Mouse (Mus musculus) lung, embryonic 15.5 days (tissue): Measurements from ENCODE around the gene Asb4. TPM values are rescaled to one million over a fixed set of nuclear protein-coding genes. Genes with fewer than 3 reads are reported as not detected.
"Not testable (repeated sequence)": the region's sequence is repeated elsewhere in the genome, so short reads cannot be mapped to it uniquely, and the experiment has no call there.

Experiments used
- ATAC-seq: fragments of 200-750 bp; cut with Nextera tagmentation; 2 replicates; pipeline ENCODE4 v1.8.0; 2017; ENCODE audit warnings: moderate number of reproducible peaks, borderline replicate concordance; ENCODE audit not compliant: low FRiP score, low TSS enrichment; ENCODE audit errors: extremely low read depth
- H3K27ac ChIP-seq: fragments of 300-500 bp; sonication (generic); 2 replicates; pipeline ENCODE4 v1.5.1; 2015; ENCODE audit warnings: moderate library complexity, mild to moderate bottlenecking, inconsistent platforms
- H3K27me3 ChIP-seq: fragments of 300-500 bp; sonication (generic); 2 replicates; pipeline ENCODE4 v1.6.1; 2015; ENCODE audit warnings: inconsistent platforms
- H3K36me3 ChIP-seq: fragments of 300-500 bp; sonication (generic); 2 replicates; pipeline ENCODE4 v1.6.1; 2015; ENCODE audit warnings: inconsistent platforms
- H3K4me1 ChIP-seq: fragments of 300-500 bp; sonication (generic); 2 replicates; pipeline ENCODE4 v1.6.1; 2015; ENCODE audit warnings: inconsistent platforms
- H3K4me2 ChIP-seq: fragments of 300-500 bp; sonication (generic); 2 replicates; pipeline ENCODE4 v1.6.1; 2015; ENCODE audit warnings: inconsistent platforms, mild to moderate bottlenecking, moderate library complexity
- H3K4me3 ChIP-seq: fragments of 300-500 bp; sonication (generic); 2 replicates; pipeline ENCODE4 v1.5.1; 2015; ENCODE audit warnings: mild to moderate bottlenecking, inconsistent platforms
- H3K9ac ChIP-seq: fragments of 300-500 bp; sonication (generic); 2 replicates; pipeline ENCODE4 v1.6.1; 2015; ENCODE audit warnings: inconsistent platforms
- H3K9me3 ChIP-seq: fragments of 300-500 bp; sonication (generic); 2 replicates; pipeline ENCODE4 v1.6.1; 2016; ENCODE audit warnings: inconsistent platforms
- WGBS: fragments of 180-500 bp; shearing (Covaris S2); methylation state at CpG from one replicate; pipeline ENCODE4 v1.1.7; 2015; 5-methylcytosine and 5-hydroxymethylcytosine counted together
- polyA plus RNA-seq: library from polyadenylated mRNA; unstranded; fragments of >200 nt; fragmentation: Nextera tagmentation; extraction: Ambion mirVana; gene quantifications from 2 replicates; pipeline ENCODE4 v1.2.1, GENCODE M21; 2015

Gene Asb4
- 7.3 and 8.2 TPM in 2 replicates for polyA plus RNA-seq

DNA sequence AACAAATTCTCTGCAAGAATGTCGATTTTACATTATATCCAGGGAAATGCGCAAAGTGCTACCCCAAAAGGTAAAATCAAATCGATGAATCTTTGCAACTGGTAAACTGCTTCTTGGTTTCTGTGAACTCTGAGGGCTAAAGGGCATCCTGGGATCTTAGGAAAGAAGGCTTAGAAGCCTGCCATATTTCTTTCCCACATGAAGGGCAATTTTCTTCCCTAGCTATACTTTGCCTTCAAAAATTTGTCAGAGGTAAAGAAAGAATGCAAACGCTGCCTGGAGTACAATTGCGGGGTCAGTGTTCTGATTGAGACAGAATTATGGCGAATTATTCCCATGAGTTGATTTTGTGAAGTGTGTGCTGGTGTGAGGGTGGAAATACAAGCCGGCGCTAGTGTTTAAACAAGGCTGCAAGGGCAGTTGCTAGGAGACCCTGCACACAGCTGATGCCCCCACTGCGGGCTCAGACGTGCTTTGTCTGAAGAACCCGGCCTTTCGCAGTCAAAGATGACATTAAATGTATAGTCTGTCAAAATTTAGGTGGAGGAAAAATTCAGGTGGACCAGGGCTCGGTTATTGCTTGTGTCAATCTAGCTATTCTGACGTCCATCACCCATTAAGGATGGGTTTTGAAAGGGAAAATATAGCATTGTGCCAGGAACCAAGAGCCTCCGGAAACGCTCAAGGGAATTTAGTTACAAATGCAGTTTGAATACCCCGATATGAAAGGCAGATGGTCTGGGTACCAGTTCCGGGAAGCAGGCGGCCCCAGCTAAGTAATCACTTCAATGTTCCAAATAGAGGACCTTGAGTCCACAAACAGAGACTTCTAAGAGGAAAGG is at the start of gene Asb4:
TSS of gene Asb4 (plus strand) at position 51 of the 842 bp plus-strand sequence.
- peak; percentile 47; the same call in 1 of the 2 replicates for ATAC-seq
- Histone ChIP-seq H3K4me2 (peak within 1 kb of the TSS; percentile 71), H3K27me3 (no peaks in the 10 kb centered on the region), H3K4me1 (peaks cover 26% of the 10 kb centered on the region), H3K4me3 (peak within 1 kb of the TSS; percentile 40), H3K27ac (no peak within 1 kb of the TSS), H3K9me3 (no peaks in the 10 kb centered on the region), H3K36me3 (no peaks in the 10 kb centered on the region), H3K9ac (peak within 1 kb of the TSS; percentile 32; the same call in 1 of the 2 replicates)
- WGBS = 11% methylated on average over 19 of the region's 19 CpGs

DNA sequence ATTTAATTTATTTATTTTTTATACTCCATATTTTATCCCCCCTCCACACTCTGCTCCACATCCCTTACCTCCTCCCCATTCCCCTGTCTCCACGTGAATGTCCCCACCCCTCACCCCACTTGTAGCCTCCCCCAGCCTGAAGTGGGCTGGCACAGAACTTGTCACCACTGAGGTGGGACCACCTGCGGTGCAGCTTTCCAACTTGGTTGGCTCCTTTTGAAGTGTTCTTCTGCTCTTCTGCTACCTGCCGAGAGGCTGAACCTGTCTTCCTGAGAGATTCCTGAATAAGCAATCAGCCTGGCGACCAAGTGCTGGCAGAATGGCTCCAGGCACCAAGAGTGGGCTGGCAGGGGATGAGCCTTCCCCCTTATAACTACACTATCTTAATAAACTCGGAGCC is 49.2 kb upstream of the Asb4 start:
- no peaks in the 10 kb centered on the region for H3K36me3 ChIP-seq
- 50% methylated on average over 5 of the region's 5 CpGs for WGBS
- no peak overlapping the region for H3K4me2 ChIP-seq
- no peak overlapping the region for H3K27ac ChIP-seq
- no peak overlapping the region for H3K4me3 ChIP-seq
- H3K4me1 ChIP-seq = no peaks in the 10 kb centered on the region
- no peak for ATAC-seq
- no peaks in the 10 kb centered on the region for H3K9me3 ChIP-seq
- no peaks in the 10 kb centered on the region for H3K27me3 ChIP-seq
- no peak overlapping the region for H3K9ac ChIP-seq

DNA sequence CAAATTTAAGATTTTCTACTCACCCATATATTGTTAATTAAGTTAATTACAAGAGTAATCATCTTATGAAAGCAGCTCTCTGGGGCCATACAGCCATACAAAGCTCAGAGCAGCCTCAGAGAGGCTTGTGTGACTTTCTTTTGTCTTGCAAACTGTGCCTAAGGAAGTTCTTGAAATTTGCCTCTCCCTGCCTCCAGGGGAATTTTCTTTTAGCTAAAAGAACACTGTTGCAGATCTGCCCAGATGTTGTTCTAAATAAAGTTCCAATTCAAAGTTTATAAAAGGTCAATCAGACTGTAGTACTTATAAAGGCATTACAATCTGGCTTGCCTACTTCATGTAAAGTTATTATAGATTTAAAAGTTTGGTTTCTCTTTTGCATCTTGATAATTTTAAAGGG is 47.2 kb upstream of the Asb4 start:
- not testable (repeated sequence) for H3K9ac ChIP-seq, H3K27me3 ChIP-seq, ATAC-seq, H3K4me3 ChIP-seq, H3K4me1 ChIP-seq, H3K9me3 ChIP-seq, H3K36me3 ChIP-seq, H3K27ac ChIP-seq, H3K4me2 ChIP-seq

DNA sequence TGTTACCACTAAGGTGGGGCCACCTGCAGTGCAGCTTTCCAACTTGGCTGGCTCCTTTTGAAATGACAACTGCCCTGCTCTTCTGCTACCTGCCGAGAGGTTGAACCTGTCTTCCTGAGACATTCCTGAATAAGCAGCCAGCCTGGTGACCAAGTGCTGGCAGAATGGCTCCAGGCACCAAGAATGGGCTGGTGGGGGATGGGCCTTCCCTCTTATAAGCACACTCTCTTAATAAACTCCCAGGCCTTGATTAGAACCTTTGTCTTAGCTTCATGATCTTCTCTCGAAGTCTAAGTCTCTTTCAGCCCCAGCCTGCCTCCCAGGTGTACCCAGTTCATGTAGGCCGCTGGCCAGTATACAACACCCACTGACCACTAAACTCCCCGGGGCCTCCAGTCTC is 44.4 kb upstream of the Asb4 start:
- H3K4me3 ChIP-seq, H3K27me3 ChIP-seq, ATAC-seq, H3K36me3 ChIP-seq, H3K9me3 ChIP-seq, H3K27ac ChIP-seq, H3K9ac ChIP-seq, H3K4me2 ChIP-seq, H3K4me1 ChIP-seq: not testable (repeated sequence)
- WGBS = 90% methylated on average over 4 of the region's 4 CpGs

DNA sequence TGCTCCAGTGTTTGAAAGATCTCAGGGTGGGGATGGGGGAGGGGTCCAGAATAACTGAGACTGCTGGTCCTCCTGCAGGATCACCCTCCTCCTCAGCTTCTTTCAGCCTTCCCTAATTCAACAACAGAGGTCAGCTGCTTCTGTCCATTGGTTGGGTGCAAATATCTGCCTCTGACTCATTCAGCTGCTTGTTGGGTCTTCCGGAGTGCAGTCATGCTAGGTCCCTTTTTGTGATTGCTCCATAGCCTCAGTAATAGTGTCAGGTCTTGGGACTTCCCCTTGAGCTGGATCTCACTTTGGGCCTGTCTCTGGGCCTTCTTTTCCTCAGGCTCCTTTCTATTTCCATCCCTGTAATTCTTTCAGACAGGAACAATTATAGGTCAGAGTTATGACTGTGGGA is 43.9 kb upstream of the Asb4 start:
- H3K9me3 ChIP-seq, H3K27me3 ChIP-seq, H3K9ac ChIP-seq, H3K36me3 ChIP-seq, H3K4me3 ChIP-seq, H3K27ac ChIP-seq, ATAC-seq, H3K4me2 ChIP-seq, H3K4me1 ChIP-seq: not testable (repeated sequence)
- WGBS = 94% methylated on average over 1 of the region's 1 CpGs

GRCm38 (mm10) chr6:5344255-5344654 is 38.9 kb upstream of the Asb4 start:
- H3K4me2 ChIP-seq = no peak overlapping the region
- WGBS = 39% methylated on average over 6 of the region's 6 CpGs

DNA sequence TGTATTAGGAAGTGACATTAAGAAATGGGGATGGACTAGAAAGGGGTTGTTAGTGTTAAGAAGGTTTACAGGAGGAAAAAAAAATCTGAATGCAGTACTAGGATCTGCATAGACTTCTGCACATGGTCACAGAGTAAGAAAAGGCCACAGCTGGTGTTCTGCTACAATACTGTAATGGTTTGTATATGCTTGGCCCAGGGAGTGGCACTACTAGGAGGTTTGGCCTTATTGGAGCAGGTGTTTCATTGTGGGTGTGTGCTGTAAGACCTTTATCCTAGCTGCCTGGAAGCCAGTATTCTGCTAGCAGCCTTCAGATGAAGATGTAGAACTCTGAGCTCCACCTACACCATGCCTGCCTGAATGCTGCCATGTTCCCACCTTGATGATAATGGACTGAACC is 25.3 kb upstream of the Asb4 start:
- Histone ChIP-seq H3K9me3 (no peaks in the 10 kb centered on the region), H3K36me3 (no peaks in the 10 kb centered on the region), H3K27ac (no peak overlapping the region), H3K4me2 (no peak overlapping the region), H3K27me3 (no peaks in the 10 kb centered on the region), H3K9ac (no peak overlapping the region), H3K4me1 (no peaks in the 10 kb centered on the region), H3K4me3 (no peak overlapping the region)
- ATAC-seq = no peak

More at GRCm38 (mm10) chr6:5344255-5344654, 38.9 kb upstream of the Asb4 start:
- Histone ChIP-seq H3K9ac (no peak overlapping the region), H3K27me3 (no peaks in the 10 kb centered on the region), H3K4me3 (no peak overlapping the region), H3K27ac (no peak overlapping the region), H3K4me1 (0 out of 2 replicates have a peak, but pooled peaks cover 2% of the 10 kb centered on the region), H3K9me3 (no peaks in the 10 kb centered on the region), H3K36me3 (no peaks in the 10 kb centered on the region)
- no peak for ATAC-seq

- no peaks in the 10 kb centered on the region for H3K4me1 ChIP-seq
- 82% methylated on average over 5 of the region's 5 CpGs for WGBS
- ATAC-seq = no peak
- H3K9me3 ChIP-seq = no peaks in the 10 kb centered on the region
- no peak overlapping the region for H3K9ac ChIP-seq
- no peak overlapping the region for H3K4me2 ChIP-seq
- H3K27ac ChIP-seq = no peak overlapping the region
- H3K4me3 ChIP-seq = no peak overlapping the region
- no peaks in the 10 kb centered on the region for H3K27me3 ChIP-seq
- no peaks in the 10 kb centered on the region for H3K36me3 ChIP-seq
These were observed 22.8 kb upstream of the Asb4 start for GRCm38 (mm10) chr6:5360402-5360801.

- H3K4me2 ChIP-seq = no peak overlapping the region
- ATAC-seq = no peak
These were observed 21.2 kb upstream of the Asb4 start for GRCm38 (mm10) chr6:5361987-5362386.

DNA sequence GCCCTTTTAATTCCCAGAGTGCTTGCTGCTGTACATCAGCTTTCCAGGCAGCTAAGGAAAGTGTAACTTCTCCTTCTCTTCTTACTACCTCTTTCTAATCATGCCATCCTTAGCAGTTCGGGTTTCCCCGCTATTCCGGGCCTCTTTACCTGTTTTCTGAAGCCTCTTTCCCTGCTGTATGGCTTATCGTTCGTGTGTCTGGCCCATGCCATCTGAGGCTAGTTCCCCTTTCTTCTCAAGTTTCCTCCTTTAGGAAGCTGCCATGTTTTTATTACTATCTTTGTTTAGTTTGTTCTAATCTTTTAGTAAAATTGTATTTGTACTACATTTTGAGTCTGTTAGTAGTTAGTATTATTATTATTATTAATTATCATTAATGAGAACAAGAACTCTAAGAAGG is 17.3 kb upstream of the Asb4 start:
- Histone ChIP-seq H3K36me3 (no peaks in the 10 kb centered on the region), H3K27ac (no peak overlapping the region), H3K9ac (no peak overlapping the region), H3K4me1 (no peaks in the 10 kb centered on the region), H3K4me3 (no peak overlapping the region), H3K27me3 (no peaks in the 10 kb centered on the region), H3K9me3 (no peaks in the 10 kb centered on the region), H3K4me2 (no peak overlapping the region)
- 84% methylated on average over 5 of the region's 5 CpGs for WGBS
- ATAC-seq = no peak

More at GRCm38 (mm10) chr6:5361987-5362386, 21.2 kb upstream of the Asb4 start:
- Histone ChIP-seq H3K27ac (no peak overlapping the region), H3K9ac (no peak overlapping the region), H3K9me3 (no peaks in the 10 kb centered on the region), H3K4me1 (no peaks in the 10 kb centered on the region), H3K27me3 (no peaks in the 10 kb centered on the region), H3K4me3 (no peak overlapping the region), H3K36me3 (no peaks in the 10 kb centered on the region)
- WGBS = 74% methylated on average over 6 of the region's 6 CpGs

- Histone ChIP-seq H3K4me2 (no peak overlapping the region), H3K4me1 (peaks cover 10% of the 10 kb centered on the region), H3K36me3 (no peaks in the 10 kb centered on the region), H3K9ac (no peak overlapping the region), H3K27ac (no peak overlapping the region), H3K4me3 (no peak overlapping the region), H3K9me3 (no peaks in the 10 kb centered on the region), H3K27me3 (no peaks in the 10 kb centered on the region)
- 85% methylated on average over 4 of the region's 4 CpGs for WGBS
- ATAC-seq = no peak
These were observed 6.3 kb upstream of the Asb4 start for GRCm38 (mm10) chr6:5376884-5377283.

DNA sequence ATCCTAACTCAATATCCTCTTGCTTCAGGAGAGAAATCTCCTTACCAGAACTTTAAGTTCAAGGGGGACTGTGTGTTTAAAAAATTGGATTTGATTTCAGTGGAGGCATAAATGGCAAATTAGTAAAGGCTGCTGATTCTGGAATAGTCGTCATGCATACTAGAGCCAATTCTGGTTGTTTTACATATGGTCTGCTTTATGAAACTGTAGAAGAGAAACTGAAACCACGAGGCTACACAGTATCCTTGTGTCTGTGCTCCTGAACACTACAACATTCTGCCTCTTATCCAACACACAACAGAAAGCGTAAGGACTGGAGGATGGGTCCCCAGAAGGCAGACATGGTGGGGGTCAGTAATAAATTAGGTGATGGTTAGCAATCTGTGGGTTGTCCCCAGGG is 4.1 kb upstream of the Asb4 start:
- WGBS = 63% methylated on average over 3 of the region's 3 CpGs

More for the DNA sequence above, 4.1 kb upstream of the Asb4 start:
- H3K27ac ChIP-seq = no peak overlapping the region
- no peaks in the 10 kb centered on the region for H3K27me3 ChIP-seq
- no peaks in the 10 kb centered on the region for H3K36me3 ChIP-seq
- ATAC-seq = no peak
- no peaks in the 10 kb centered on the region for H3K9me3 ChIP-seq
- no peak overlapping the region for H3K4me3 ChIP-seq
- no peak overlapping the region for H3K9ac ChIP-seq
- peaks cover 26% of the 10 kb centered on the region for H3K4me1 ChIP-seq
- no peak overlapping the region for H3K4me2 ChIP-seq
